Mouse (Mus musculus): ENCODE data around the gene Scarf2. TPM values are rescaled to one million over a fixed set of nuclear protein-coding genes. Genes with fewer than 3 reads are reported as not detected.

The Scarf2 gene
- 18.1 and 30.6 TPM in 2 replicates for polyA plus RNA-seq (2015; fragmentation: Nextera tagmentation; extraction: Ambion mirVana)

GRCm38 (mm10) chr16:17796971-17797811 lies at the start of gene Scarf2:
Gene Scarf2 (plus strand): TSS chr16:17797282.

GRCm38 (mm10) chr16:17759344-17759773 lies 37.7 kb upstream of the Scarf2 start, which contains the start of gene Klhl22:
Gene Klhl22 (plus strand): TSS chr16:17759618.

DNA sequence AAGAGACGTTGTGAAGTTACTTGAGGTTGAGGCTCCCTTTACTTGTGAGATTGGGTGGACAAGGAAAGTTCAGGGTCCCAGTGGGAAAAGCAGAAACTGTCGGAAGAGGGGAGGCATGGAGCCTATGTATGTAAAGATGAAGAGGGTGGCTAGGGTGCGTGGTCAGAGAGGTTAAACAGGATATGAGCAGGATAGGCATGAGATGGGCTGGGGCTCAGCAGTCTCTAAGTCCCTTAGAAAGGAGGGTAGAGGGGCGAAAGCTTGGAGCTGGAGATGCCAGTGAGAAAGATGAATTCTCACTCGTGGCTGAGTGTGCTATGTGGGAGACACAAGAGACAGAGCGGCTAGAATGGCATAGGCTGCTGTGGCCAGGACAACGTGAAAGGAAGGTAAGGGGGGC lies 35.7 kb downstream of the Scarf2 start, which contains the start of gene B830017H08Rik:
B830017H08Rik (plus strand) TSS at position 301 of the 400 bp plus-strand sequence.

DNA sequence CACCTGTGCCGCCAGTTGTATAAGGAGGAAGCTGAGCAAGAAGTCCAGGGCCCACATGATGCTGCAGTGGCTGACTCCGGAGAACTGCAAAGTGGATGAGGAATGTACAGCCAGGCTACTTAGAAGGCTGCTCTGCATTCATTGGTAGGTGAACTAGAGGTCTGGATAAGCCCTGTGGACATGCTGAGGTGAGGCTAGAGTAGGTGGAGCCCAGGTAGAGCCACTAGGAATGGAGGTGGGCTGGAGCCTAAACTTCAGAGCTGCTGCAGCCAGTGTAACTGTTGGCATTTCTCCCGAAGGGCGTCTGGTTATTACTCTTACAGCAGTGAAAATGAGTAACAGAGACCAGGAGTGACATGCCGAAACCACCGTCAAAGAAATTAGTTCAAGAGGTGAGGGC lies 41.0 kb downstream of the Scarf2 start, which contains the start of gene Car15:
Car15 (minus strand) TSS at position 314 of the 400 bp plus-strand sequence.

Other genes with a start within 250 kb of the Scarf2 start
- gene Lrrc74b, start 236.0 kb upstream of the Scarf2 start, polyA plus RNA-seq (2015; fragmentation: Nextera tagmentation; extraction: Ambion mirVana): 0.30 and 0.52 TPM in 2 replicates
- 0.81 and 0.96 TPM in 2 replicates for gene P2rx6, start 235.4 kb upstream of the Scarf2 start, polyA plus RNA-seq (2015; fragmentation: Nextera tagmentation; extraction: Ambion mirVana)
- 10.7 and 23.6 TPM in 2 replicates for gene Slc7a4, start 214.1 kb upstream of the Scarf2 start, polyA plus RNA-seq (2015; fragmentation: Nextera tagmentation; extraction: Ambion mirVana)
- gene Smpd4, start 177.9 kb upstream of the Scarf2 start, polyA plus RNA-seq (2015; fragmentation: Nextera tagmentation; extraction: Ambion mirVana): 10.5 and 12.4 TPM in 2 replicates
- 11.4 and 16.4 TPM in 2 replicates for gene Ccdc74a, start 150.8 kb upstream of the Scarf2 start, polyA plus RNA-seq (2015; fragmentation: Nextera tagmentation; extraction: Ambion mirVana)
- gene Med15, start 64.4 kb upstream of the Scarf2 start, polyA plus RNA-seq (2015; fragmentation: Nextera tagmentation; extraction: Ambion mirVana): 21.9 and 32.5 TPM in 2 replicates
- gene Klhl22, start 37.7 kb upstream of the Scarf2 start, polyA plus RNA-seq (2015; fragmentation: Nextera tagmentation; extraction: Ambion mirVana): 31.6 and 40.0 TPM in 2 replicates
- not detected in 2 replicates for gene B830017H08Rik, start 35.8 kb downstream of the Scarf2 start, polyA plus RNA-seq (2015; fragmentation: Nextera tagmentation; extraction: Ambion mirVana)
- 0.68 and 1.5 TPM in 2 replicates for gene Car15, start 41.1 kb downstream of the Scarf2 start, polyA plus RNA-seq (2015; fragmentation: Nextera tagmentation; extraction: Ambion mirVana)
- gene Gm20518, start 94.4 kb downstream of the Scarf2 start, polyA plus RNA-seq (2015; fragmentation: Nextera tagmentation; extraction: Ambion mirVana): not detected in 2 replicates
- 0.04 TPM in 1 of 2 replicates, not detected in the other for gene Tssk1, start 96.9 kb downstream of the Scarf2 start, polyA plus RNA-seq (2015; fragmentation: Nextera tagmentation; extraction: Ambion mirVana)
- gene Dgcr2, start 101.3 kb downstream of the Scarf2 start, polyA plus RNA-seq (2015; fragmentation: Nextera tagmentation; extraction: Ambion mirVana): 34.3 and 42.9 TPM in 2 replicates
- not detected in 2 replicates for gene Tssk2, start 101.4 kb downstream of the Scarf2 start, polyA plus RNA-seq (2015; fragmentation: Nextera tagmentation; extraction: Ambion mirVana)
- gene Ess2, start 114.1 kb downstream of the Scarf2 start, polyA plus RNA-seq (2015; fragmentation: Nextera tagmentation; extraction: Ambion mirVana): 18.2 and 22.6 TPM in 2 replicates
- not detected in 2 replicates for gene Gsc2, start 117.8 kb downstream of the Scarf2 start, polyA plus RNA-seq (2015; fragmentation: Nextera tagmentation; extraction: Ambion mirVana)
- 107 and 132 TPM in 2 replicates for gene Slc25a1, start 130.9 kb downstream of the Scarf2 start, polyA plus RNA-seq (2015; fragmentation: Nextera tagmentation; extraction: Ambion mirVana)
- 0.29 TPM in 1 of 2 replicates, not detected in the other for gene Vpreb2, start 183.1 kb downstream of the Scarf2 start, polyA plus RNA-seq (2015; fragmentation: Nextera tagmentation; extraction: Ambion mirVana)